Mouse (Mus musculus) fat pad, adult 2 months (tissue): ENCODE measurements around the gene Il1r2.

Experiments used
- DNase-seq: peaks from one replicate; pipeline ENCODE4 v3.0.0-alpha.2; 2011; ENCODE audit warnings: low read depth, low spot score; ENCODE audit errors: extremely low read depth

The Il1r2 gene

DNA sequence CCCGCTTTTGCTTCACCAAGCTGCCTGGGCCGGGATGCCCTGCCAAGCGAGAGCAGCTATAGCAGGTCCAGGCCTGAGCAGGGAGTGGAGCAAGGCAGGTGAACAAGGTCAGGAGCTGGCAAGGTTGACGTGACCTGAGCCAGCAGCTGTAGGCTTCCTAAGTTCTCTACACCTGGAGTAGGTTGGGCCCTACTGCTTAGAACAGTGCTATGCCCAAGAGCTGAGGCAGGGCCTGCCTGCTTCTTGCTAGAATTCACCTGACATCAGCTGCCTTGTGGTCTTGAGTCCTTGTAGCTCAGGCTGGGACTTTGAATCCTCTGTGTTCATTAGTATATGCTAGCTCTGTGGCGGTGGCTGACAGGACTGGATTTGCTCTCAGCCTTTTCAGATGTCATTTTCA is at the start of gene Il1r2:
TSS of gene Il1r2 (plus strand) at position 301 of the 400 bp plus-strand sequence.
- peak; percentile 43 for DNase-seq

DNA sequence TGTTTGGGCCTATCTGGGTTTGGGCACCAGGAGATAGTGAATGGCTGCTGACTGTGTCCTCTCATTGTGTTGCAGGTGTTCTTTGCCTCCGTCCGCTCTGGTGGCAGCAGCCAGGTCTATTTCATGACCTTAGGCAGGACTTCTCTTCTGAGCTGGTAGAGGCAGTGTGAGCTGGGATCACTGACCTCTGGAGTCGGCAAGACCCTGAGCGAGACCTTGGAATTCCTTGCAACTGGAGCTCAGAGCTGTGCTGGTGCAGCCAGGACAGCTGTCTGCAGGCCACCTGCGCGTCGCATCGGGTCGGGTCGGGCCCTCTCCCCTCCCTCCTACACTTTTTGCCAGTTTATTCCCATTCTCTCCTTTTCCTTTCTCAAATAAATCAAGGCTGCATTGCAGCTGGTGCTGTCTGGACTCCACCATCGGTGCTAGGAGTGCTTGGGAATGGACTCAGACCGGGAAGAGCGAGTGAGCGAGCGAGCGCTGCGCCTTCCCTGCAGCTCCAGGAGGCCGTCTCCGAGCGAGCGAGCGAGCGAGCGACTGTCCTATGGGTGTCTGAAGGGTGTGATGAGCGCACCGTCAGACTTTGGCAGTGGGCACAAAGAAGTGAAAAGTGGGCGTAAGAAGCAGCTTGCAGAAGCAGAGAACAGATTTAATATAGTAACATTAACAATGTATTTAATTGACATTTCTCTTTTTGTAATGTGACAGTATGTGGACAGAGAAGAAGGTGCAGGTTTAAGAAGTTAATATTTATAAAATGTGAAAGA is 49.1 kb upstream of the Il1r2 start:
- DNase-seq: no peak

DNA sequence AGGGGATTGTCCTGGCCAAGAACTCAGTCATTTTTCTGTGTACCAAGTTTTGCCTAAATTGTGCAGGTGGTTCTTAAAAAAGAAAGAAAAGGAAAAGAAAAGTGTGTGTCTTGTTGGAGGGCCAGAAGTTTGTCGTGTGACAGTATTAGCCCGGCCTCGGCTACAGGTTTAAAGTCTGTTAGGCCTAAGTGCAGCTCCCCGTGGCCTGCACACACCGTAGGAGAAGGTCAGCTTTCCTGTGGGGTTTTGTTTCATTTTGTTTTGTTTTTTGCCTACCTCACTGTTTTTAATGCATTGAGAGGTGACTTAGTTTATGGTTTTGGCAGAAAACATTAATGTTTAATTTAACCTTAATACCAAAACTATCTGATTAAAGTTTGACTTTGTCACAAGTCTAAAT is 48.5 kb upstream of the Il1r2 start:
- DNase-seq: no peak

GRCm38 (mm10) chr1:40027116-40027620 is 46.7 kb upstream of the Il1r2 start:
- DNase-seq: no peak

GRCm38 (mm10) chr1:40028207-40028998 is 45.5 kb upstream of the Il1r2 start:
- DNase-seq: no peak

- no peak for DNase-seq
Measured at GRCm38 (mm10) chr1:40029597-40029996, 44.3 kb upstream of the Il1r2 start.

- DNase-seq: no peak
Measured at GRCm38 (mm10) chr1:40030287-40030975, 43.4 kb upstream of the Il1r2 start.

GRCm38 (mm10) chr1:40030976-40031356 is 42.9 kb upstream of the Il1r2 start:
- DNase-seq: no peak

DNA sequence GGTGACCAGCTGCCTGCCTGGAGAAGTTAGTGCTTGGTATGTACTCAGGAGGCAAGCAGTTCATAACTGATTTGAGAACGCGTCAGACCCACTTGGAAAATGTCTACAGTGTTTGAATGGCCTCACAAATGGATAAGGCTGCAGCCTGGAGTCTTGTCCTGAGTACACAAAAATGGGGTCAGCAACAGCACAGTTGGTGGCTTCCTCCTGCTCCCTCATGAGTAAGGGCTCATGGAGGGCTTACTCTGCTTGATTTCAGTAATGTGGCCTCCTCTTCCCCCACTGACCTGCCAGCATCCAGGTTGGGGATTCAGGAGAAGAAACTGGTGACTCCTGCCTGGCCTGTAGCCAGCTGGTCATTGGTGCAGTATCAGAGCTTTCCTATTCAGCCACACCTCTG is 42.3 kb upstream of the Il1r2 start:
- no peak for DNase-seq

DNA sequence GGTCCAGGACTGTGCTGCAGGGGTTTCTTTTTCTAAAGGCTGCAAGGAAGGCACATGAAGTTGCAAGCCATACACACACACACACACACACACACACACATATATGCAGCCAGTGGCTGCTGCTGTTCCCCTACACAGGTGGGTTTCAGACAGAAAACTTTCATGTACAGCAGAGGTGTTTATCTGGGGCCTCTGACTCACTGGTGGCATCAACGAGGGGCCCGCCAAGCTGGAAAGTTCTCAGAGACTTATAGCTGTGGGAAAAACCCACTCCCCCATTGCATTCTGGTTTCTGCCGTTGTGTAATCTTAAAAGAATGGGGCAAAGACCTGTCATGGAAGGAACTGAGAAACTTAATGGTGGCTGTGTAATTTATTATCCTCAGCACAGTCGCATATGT is 40.6 kb upstream of the Il1r2 start:
- DNase-seq: no peak

- DNase-seq: no peak
Measured at GRCm38 (mm10) chr1:40033743-40034420, 40.0 kb upstream of the Il1r2 start.

- no peak for DNase-seq
Measured at GRCm38 (mm10) chr1:40037831-40038230, 36.0 kb upstream of the Il1r2 start.

- no peak for DNase-seq
Measured at GRCm38 (mm10) chr1:40045686-40046085, 28.2 kb upstream of the Il1r2 start.

DNA sequence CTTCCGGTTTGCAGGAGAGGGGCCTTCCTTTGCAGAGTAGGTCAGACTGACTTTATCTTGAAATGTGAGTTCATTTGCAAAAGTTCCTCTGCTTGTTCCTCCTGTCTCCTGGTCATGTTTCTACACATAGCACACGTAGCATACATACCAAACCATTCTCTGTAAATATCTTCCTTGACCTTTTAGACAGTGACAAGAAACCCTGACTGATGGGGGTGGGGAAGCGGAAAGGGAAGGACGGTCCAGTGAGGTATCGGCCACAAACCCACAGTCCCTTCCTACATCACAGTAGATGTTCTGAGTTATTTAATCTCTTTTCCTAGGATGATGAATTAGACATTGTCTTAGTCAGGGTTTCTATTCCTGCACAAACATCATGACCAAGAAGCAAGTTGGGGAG is 27.3 kb upstream of the Il1r2 start:
- DNase-seq: no peak

GRCm38 (mm10) chr1:40051157-40051556 is 22.7 kb upstream of the Il1r2 start:
- no peak for DNase-seq

GRCm38 (mm10) chr1:40052156-40052555 is 21.7 kb upstream of the Il1r2 start:
- no peak for DNase-seq

DNA sequence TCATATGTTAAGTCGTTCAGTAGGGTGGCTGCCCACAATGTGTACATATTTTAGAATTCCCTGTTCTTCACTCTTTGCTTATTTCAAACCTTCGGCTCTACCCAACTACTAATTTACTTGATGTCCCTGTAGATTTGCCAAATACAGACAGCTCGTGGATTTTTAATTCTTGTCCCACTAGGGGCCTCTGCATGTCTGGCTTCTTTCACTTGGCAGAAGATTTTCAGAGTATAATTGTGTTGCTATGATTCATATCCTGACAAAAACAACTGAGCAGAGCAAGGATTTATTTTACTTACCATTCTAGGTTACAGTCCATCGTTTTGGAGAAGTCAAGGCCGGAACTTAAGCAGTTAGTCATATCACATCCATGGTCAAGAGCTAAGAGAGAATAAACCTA is 20.8 kb upstream of the Il1r2 start:
- no peak for DNase-seq

GRCm38 (mm10) chr1:40055051-40055450 is 18.8 kb upstream of the Il1r2 start:
- no peak for DNase-seq

GRCm38 (mm10) chr1:40055963-40056362 is 17.9 kb upstream of the Il1r2 start:
- no peak for DNase-seq

DNA sequence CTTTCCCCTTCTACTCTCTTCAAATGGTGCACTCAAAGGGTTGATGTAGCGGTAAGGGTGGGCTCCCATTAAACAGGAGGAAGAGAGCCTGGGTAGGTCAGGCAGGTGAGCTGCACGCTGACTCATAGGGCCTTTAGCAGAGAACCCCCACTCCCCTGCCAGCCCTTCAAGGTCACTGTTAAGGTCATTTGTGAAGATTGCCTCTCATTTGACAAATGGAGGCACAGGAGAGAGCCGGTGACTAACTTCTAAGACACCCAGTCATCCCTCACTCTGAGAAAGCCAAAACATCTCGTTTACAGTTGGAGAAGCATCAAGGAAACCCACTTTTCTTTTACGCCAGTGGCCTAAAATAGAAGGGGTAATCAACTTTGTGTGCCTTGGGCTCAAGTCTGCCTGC is 16.5 kb upstream of the Il1r2 start:
- no peak for DNase-seq

DNA sequence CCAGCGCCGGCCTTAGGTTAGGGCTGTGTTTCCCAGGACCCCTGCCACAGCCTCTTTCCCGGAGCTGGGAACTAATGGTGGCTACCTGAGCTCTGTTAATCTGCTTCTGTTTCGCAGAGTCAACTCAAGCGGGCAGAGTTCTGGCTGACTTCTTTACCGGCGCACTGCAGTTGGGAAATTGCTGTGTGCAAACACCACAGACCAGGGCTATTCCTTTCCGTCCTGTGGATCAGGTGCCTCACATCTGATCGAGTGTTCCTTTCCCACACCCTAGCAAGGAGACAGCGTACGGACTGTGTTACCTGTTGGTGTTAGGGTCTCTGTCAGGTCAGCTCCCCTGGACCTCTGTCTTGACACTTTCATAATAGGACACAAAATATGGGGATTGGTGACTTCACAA is 15.9 kb upstream of the Il1r2 start:
- no peak for DNase-seq
